31 mouse cellular contexts compared by ENCODE assay signal in the genomic region with DNA sequence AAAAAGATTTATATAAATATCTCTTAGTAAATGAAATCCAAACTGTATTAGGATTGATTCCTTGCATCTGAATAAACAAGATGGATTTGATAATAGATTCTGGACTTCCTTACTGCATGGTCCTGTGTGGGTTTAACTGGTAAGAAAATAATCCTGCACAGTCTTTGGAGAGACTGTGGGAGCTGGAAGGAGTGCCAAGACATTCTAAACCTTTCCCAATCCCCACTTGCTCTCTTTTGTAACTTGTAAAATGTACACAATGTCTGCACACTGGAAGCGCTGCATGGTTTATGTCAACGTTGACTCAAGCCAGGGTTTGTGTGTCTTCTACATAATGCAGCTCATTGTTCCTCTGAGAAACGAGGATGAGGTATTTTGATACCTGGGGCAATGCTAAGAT.
DNase-seq lines count a peak whose midpoint lies in the region; ATAC-seq and TF ChIP-seq lines count a peak whose summit lies in the region.
"Had no signal": no experiment of that assay in that cellular context is flagged by ENCODE, and none has a peak within 500 bp of the region (broad histone marks: within the 10 kb centered on the region; RNA-seq: fewer than 3 reads in every experiment).

No protein-coding gene starts in this region.

- no peak for TF ChIP-seq CTCF in lung, embryonic 14.5 days (IDR thresholded peaks at IDR 0.05; ENCODE audit: low read depth)

- no peaks in the 10 kb centered on the region for H3K27me3 ChIP-seq in lung, embryonic 14.5 days (ENCODE audit: insufficient read depth, low read length)
- H3K27me3 ChIP-seq in embryonic facial prominence, embryonic 11.5 days (ENCODE audit: control insufficient read depth, insufficient read depth, low read length) = no peaks in the 10 kb centered on the region
- H3K27me3 ChIP-seq: forebrain, embryonic 13.5 days; hindbrain, embryonic 12.5 days; intestine, embryonic 15.5 days; limb, embryonic 15.5 days; liver, embryonic 13.5 days; midbrain, embryonic 12.5 days; neural tube, embryonic 15.5 days had no signal

- no peak overlapping the region for H3K27ac ChIP-seq in lung, embryonic 14.5 days (ENCODE audit: low read depth)
- H3K27ac ChIP-seq in embryonic facial prominence, embryonic 11.5 days (replicated peaks; ENCODE audit: low read depth, low read length) = no peak overlapping the region
- H3K27ac ChIP-seq: forebrain, embryonic 13.5 days; hindbrain, embryonic 12.5 days; hindbrain, postnatal 0 days; intestine, embryonic 15.5 days; layer of hippocampus, adult 2 months; left cerebral cortex, adult 2 months; limb, embryonic 15.5 days; liver, embryonic 13.5 days; midbrain, embryonic 12.5 days; neural tube, embryonic 15.5 days had no signal

- no peak overlapping the region for H3K4me3 ChIP-seq in lung, embryonic 14.5 days (ENCODE audit: low read depth, low read length)
- H3K4me3 ChIP-seq in embryonic facial prominence, embryonic 11.5 days (ENCODE audit: low read depth, low read length) = no peak overlapping the region
- H3K4me3 ChIP-seq: erythroblast, embryonic 14.5 days; forebrain, embryonic 13.5 days; hindbrain, embryonic 12.5 days; intestine, embryonic 15.5 days; layer of hippocampus, adult 2 months; left cerebral cortex, adult 2 months; limb, embryonic 15.5 days; liver, embryonic 13.5 days; midbrain, embryonic 12.5 days; neural tube, embryonic 15.5 days had no signal

- H3K4me1 ChIP-seq in lung, embryonic 14.5 days (ENCODE audit: insufficient read depth) = no peaks in the 10 kb centered on the region
- no peaks in the 10 kb centered on the region for H3K4me1 ChIP-seq in embryonic facial prominence, embryonic 11.5 days (ENCODE audit: control insufficient read depth, insufficient read depth, low read length)
- H3K4me1 ChIP-seq: forebrain, embryonic 13.5 days; hindbrain, embryonic 12.5 days; intestine, embryonic 15.5 days; limb, embryonic 15.5 days; liver, embryonic 13.5 days; midbrain, embryonic 12.5 days; neural tube, embryonic 15.5 days had no signal

- no peaks in the 10 kb centered on the region for H3K36me3 ChIP-seq in lung, embryonic 14.5 days (ENCODE audit: insufficient read depth)
- no peaks in the 10 kb centered on the region for H3K36me3 ChIP-seq in embryonic facial prominence, embryonic 11.5 days (replicated peaks; ENCODE audit: control insufficient read depth, insufficient read depth, low read depth, low read length)
- H3K36me3 ChIP-seq: hindbrain, embryonic 12.5 days; intestine, embryonic 15.5 days; limb, embryonic 15.5 days; liver, embryonic 13.5 days; midbrain, embryonic 12.5 days; neural tube, embryonic 15.5 days had no signal

- ATAC-seq in lung, embryonic 14.5 days (ENCODE audit: insufficient read depth) = no peak
- peak; percentile 34; the same call in 1 of the 2 replicates for ATAC-seq in embryonic facial prominence, embryonic 11.5 days (replicated peaks; ENCODE audit: insufficient number of reproducible peaks, low FRiP score, low TSS enrichment, low read depth)
- ATAC-seq: forebrain, embryonic 13.5 days; hindbrain, postnatal 0 days; intestine, embryonic 15.5 days had no signal

- WGBS in lung, embryonic 14.5 days = 44% methylated on average over 3 of the region's 3 CpGs
- whole genome bisulfite sequencing in embryonic facial prominence, embryonic 11.5 days = 23% methylated on average over 3 of the region's 3 CpGs

- no peak overlapping the region for H3K4me2 ChIP-seq in lung, embryonic 14.5 days
- H3K4me2 ChIP-seq in embryonic facial prominence, embryonic 11.5 days (ENCODE audit: low read depth, low read length) = no peak overlapping the region
- H3K4me2 ChIP-seq: forebrain, embryonic 13.5 days; heart, embryonic 11.5 days; hindbrain, embryonic 12.5 days; intestine, embryonic 15.5 days; limb, embryonic 15.5 days; liver, embryonic 13.5 days; midbrain, embryonic 12.5 days; neural tube, embryonic 15.5 days had no signal

- peak; percentile 32 for DNase-seq in lung, embryonic 14.5 days
- DNase-seq in lung, postnatal 10 days = no peak
- peak; percentile 14 for DNase-seq in NIH3T3 (ENCODE audit: low read depth)
- DNase-seq in embryonic facial prominence, embryonic 11.5 days (ENCODE audit: low spot score) = peak; percentile 62
- DNase-seq in gonadal fat pad, adult 2 months (ENCODE audit: low read depth) = peak; percentile 80
- DNase-seq in cerebellum, adult 9-10 months = no peak
- no peak for DNase-seq in frontal cortex, adult 2 months (ENCODE audit: extremely low spot score in 1 of 2, low spot score in 1 of 2)
- DNase-seq: adrenal gland, postnatal 36 days; cerebellum, adult 2 months; cerebellum, postnatal 36 days; gastrocnemius, postnatal 25 days; heart, adult 18-20 months; heart, postnatal 36 days; kidney, adult 2 months; kidney, postnatal 36 days; liver, embryonic 13.5 days; lung, adult 18-20 months; retina, postnatal 1 day; right cerebral cortex, postnatal 14 days; thymus, adult 2 months had no signal

- no peaks in the 10 kb centered on the region for H3K9me3 ChIP-seq in lung, embryonic 14.5 days (ENCODE audit: low read depth, low read length)
- no peaks in the 10 kb centered on the region for H3K9me3 ChIP-seq in embryonic facial prominence, embryonic 11.5 days (replicated peaks; ENCODE audit: control insufficient read depth, low read length)
- H3K9me3 ChIP-seq: forebrain, embryonic 13.5 days; hindbrain, embryonic 12.5 days; intestine, embryonic 15.5 days; limb, embryonic 15.5 days; liver, embryonic 13.5 days; midbrain, embryonic 12.5 days; neural tube, embryonic 15.5 days had no signal

- no peak overlapping the region for H3K9ac ChIP-seq in lung, embryonic 14.5 days
- no peak overlapping the region for H3K9ac ChIP-seq in embryonic facial prominence, embryonic 11.5 days (replicated peaks; ENCODE audit: low read length)
- H3K9ac ChIP-seq: forebrain, embryonic 13.5 days; hindbrain, embryonic 12.5 days; intestine, embryonic 15.5 days; limb, embryonic 15.5 days; liver, embryonic 13.5 days; midbrain, embryonic 12.5 days; neural tube, embryonic 15.5 days had no signal

Comparison
In these comparisons a context has a peak if more than half of its experiments do, and no peak if none do; other contexts are left out.
1. DNase-seq: peak in lung, embryonic 14.5 days (single experiment), NIH3T3 (single experiment), embryonic facial prominence, embryonic 11.5 days (single experiment) and gonadal fat pad, adult 2 months (single experiment); none in lung, postnatal 10 days (single experiment), cerebellum, adult 9-10 months (single experiment) and frontal cortex, adult 2 months (0 of 2).